Mouse (Mus musculus) brain, embryonic 14.5 days (tissue): ENCODE measurements at regions not wholly inside any gene's neighbourhood (a gene's known extent, or its start where the extent isn't known, plus 50 kb on each side); places are given as distances from the start of the nearest gene placed in this dataset.
A peak's percentile ranks its signal among the peaks of the same experiment; 100 is the strongest.

Source experiments
- DNase-seq: peaks from one replicate; pipeline ENCODE4 v3.0.0-alpha.2; 2011; ENCODE audit warnings: low read depth
- CTCF ChIP-seq: fragments of 200-500 bp; IDR thresholded peaks from 2 replicates; pipeline ENCODE4 v1.5.1; 2012; ENCODE audit warnings: inconsistent platforms, mild to moderate bottlenecking, moderate library complexity, borderline replicate concordance; ENCODE audit not compliant: insufficient read depth, insufficient read length; ENCODE audit errors: extremely low read depth
- POLR2A ChIP-seq: fragments of 200-500 bp; IDR thresholded peaks from 2 replicates; pipeline ENCODE4 v1.6.1; 2012; ENCODE audit warnings: mild to moderate bottlenecking, inconsistent platforms, borderline replicate concordance; ENCODE audit not compliant: poor library complexity, insufficient read depth, insufficient read length, severe bottlenecking; ENCODE audit errors: extremely low read depth

DNA sequence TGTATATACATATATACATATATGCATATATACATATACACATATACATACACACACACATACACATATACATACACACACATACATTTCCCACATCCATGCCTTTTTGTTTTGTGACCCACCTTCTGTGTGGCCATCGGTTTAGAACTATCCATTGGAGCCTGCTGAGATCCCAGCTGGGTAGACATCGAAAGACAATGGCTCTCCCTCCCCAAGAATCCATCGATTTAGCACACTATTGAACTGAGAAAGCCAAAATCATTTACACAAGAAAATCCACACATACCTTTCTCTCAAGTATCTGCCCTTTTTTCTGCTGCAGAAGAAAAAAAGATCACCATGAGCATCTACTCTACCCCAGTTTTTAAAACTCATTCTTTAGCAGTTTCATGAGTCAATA lies 182.8 kb downstream of the Gsdmc2 start:
- no peak for DNase-seq
- no peak for TF ChIP-seq POLR2A
- TF ChIP-seq CTCF = no peak

DNA sequence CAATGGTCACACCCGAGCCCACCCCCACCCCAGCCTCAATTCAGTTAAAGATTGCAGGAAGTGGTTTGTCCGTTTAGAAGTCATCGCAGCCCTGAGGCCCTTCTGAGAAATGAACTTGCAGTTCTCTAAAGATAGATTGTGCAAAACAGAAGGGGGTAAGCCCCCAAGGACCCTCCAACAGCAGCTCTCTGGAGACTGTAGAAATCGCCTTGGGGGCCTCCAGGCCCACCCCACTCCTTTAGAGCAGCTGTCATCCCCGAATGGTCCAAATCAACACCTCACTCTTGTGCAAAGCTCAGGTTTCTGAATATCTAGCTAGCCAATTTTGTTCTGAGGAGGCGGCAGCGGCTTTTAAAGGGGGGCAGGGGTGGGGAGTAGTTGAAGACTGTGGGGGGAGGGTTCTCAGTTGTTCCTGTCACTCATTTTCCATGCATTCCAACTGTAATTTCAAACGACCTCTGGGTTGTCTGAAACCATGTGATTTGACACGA lies 186.9 kb downstream of the Gsdmc2 start:
- TF ChIP-seq POLR2A (no peak), CTCF (no peak)
- no peak for DNase-seq

DNA sequence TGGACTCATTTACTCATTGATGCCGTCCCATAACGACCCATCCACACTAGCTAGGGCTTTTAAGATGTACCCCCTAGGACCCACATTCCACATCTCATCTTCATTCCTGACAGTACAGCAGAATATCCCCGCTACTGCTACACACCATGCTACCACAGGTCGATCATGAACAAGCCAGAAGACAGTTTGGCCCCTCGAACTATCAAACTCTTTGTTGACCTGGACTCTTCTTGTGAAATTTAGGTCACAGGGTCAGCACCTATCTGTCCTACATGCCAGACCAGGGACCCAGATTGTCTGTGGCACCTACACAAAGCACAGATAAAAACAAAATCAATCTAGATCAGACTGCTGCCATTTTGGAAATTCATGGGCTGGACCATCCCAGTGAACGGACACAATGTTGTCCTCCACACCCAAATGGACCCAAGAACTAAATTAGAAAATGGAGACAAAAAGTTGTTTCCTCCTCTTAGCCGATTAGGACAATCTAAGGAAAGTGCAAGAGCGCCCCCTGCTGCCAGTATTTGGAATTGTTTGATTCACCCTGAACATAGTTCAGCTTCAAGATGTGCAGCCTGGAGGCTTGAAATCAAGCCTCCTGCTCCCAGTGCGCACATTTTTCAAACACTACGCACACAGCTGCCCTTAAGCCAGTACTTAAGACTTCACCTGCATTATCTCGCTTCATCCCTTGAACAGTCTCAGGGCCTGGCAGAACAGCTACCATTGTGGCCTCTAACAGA lies 192.6 kb downstream of the Gsdmc2 start:
- TF ChIP-seq POLR2A (no peak), CTCF (peak; percentile 75; the same call in 1 of the 2 replicates)
- peak; percentile 87 for DNase-seq

GRCm38 (mm10) chr15:63651120-63651519 lies 193.9 kb downstream of the Gsdmc2 start:
- DNase-seq = peak; percentile 82

DNA sequence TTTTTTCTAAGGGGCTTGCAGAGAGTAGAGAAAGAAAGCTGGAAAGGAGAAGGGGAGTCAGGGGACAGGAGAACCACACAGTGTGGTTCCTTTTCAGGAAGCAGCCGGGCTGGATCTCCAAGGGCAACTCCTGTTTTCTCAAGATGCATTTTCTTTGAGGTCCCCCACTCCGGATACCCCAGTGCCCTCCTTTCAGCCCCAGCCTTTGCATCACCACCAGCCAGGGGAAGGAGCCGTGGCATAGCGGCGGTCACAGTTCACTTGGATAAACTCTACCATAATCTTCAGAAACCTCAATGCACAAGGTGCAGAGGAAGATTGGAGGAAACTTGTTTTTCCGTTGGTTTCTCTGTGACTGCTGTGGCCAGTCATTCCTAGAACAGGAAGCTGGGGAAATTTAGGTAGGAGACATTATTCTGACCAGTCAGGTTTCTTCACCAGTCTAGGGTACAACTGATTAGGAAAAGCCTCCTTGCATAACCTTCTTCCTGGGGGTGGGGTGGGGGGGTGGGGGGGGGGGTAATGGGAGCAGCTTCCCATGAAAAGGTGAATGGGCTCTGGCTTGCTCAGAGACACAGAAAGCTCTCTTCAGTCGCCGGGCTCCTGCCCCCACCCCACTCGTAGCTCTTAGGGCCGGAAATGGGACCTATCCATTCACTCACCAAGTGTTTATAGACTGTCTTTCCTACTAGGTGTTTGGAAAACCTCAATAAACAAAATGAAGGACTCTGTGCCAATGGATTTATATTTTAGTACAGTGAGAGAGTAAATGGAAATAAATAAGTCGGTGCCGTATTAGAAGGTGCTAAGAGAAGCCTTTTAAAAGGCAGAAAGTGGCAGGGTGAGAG lies 196.6 kb downstream of the Gsdmc2 start:
- DNase-seq = no peak
- no peak for TF ChIP-seq CTCF
- TF ChIP-seq POLR2A = no peak

More at GRCm38 (mm10) chr15:63651120-63651519, 193.9 kb downstream of the Gsdmc2 start:
- no peak for TF ChIP-seq CTCF

- TF ChIP-seq POLR2A (no peak), CTCF (no peak)
- no peak for DNase-seq
Observed at GRCm38 (mm10) chr15:63624814-63625213, 220.2 kb downstream of the Gsdmc2 start.

DNA sequence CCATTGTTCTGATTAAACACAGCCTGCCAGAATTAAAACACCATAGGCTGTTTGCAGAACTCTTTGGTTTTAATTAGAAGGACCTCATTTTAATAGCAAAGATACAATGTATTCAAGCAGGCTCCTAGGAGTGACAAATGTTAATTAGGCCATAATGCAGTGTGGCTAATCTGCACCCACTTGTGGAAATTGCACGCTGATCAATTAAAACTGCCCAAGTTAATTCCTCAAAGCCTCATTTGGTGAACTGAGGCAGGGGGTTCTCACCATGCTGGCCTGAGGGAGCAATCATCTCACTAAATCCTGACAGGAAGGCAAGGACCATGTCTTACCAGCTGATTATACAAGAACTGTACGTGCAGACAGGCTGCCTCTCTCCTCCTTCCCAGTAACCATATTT lies 220.7 kb downstream of the Gsdmc2 start:
- TF ChIP-seq CTCF = no peak
- TF ChIP-seq POLR2A = no peak
- DNase-seq = peak; percentile 76

DNA sequence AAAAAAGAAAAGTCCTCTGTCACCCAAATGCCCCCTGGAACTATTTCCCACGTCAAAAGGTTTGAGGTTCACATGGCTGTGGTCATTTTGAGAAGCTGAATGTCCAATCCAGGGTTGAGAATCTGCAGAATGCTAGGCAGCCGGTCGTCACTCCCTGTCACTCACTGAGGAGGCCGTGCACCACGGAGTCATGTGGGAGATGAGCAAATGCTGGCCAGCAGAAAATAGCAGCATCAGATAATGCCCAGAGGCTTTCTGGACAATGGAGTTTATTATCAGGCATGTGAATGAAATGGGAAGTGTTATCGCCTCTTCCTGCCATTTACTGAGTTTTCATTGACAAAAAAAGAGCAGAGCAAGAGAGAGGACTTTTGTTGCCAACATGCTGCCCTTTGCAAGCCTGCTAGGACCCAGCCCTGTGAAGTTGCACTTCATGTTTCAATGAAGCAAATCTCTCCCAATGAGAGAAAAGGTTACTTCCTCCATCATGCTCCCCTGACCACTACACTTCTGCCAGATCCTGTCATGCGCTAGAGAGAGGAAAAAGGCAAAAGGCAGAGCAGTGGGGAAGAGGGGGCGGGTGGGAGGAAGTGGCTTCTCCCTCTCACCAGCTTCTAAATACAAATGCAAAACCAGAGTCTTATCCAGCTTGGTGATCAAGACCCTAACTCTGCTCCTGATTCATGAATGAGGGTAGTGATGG lies 228.3 kb downstream of the Gsdmc2 start:
- DNase-seq = no peak
- no peak for TF ChIP-seq CTCF

GRCm38 (mm10) chr15:63614191-63614590 lies 230.8 kb downstream of the Gsdmc2 start:
- TF ChIP-seq CTCF (no peak), POLR2A (no peak)
- no peak for DNase-seq

- no peak for DNase-seq
- no peak for TF ChIP-seq CTCF
- TF ChIP-seq POLR2A = no peak
Observed at GRCm38 (mm10) chr15:63613120-63613519, 231.9 kb downstream of the Gsdmc2 start.

GRCm38 (mm10) chr15:63611161-63611560 lies 233.8 kb downstream of the Gsdmc2 start:
- TF ChIP-seq CTCF = no peak
- no peak for TF ChIP-seq POLR2A
- DNase-seq = no peak

DNA sequence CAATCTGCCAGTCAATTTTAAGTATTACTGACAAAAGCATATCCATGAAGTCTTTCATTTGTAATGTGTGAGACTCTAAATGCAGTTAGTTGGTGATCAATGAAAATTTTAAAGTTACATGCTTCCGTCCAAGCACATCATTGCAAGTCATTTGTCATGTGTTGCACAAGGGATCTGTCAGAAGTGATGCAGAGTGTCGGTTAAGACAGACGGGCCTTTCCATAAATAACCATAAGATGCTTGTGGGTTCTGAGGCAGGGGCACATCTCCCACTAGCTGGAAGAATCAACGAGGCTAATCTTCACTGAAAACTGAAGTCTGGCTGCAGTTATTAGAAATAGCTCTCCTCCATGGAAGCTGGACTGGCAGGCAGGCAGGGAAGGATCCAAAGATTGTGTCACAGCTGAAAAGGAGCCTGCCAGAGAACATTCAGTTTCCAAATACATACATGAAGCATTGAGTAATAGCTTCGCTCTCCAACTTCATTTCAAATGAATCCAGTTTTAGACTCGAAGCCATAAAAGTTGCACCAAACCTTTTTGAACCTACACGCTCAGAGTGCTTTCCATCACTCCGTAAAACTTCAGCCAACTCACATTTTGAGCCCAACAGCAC lies 241.8 kb downstream of the Gsdmc2 start:
- no peak for DNase-seq
- TF ChIP-seq POLR2A (no peak), CTCF (no peak)

DNA sequence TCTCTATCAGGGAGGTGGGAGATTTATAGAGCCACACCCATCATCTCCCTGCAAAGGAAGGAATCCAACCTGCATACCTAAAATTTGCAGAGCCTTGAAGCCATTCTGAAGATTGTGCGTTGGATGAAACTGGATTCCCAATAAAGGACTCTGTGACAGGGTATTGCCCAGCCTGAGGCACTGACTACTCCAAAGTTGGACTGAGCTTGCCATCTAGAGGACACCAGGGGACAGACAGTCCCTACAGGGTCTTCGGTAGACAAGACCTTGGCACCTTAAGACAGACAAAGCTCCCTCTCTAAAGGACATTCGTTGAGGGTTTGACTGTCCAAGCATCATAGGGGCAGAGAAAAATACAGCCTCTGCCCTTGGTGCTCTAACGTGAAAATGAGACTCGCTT lies 243.4 kb downstream of the Gsdmc2 start:
- TF ChIP-seq CTCF (peak; percentile 76), POLR2A (no peak)
- DNase-seq = peak; percentile 84

GRCm38 (mm10) chr15:63592758-63593463 lies 252.1 kb downstream of the Gsdmc2 start:
- TF ChIP-seq POLR2A = no peak
- no peak for TF ChIP-seq CTCF
- DNase-seq = no peak
